Mouse (Mus musculus): ENCODE results near the gene Ccnt2. TPM values are rescaled to one million over a fixed set of nuclear protein-coding genes. Genes with fewer than 3 reads are reported as not detected.

The Ccnt2 gene
- polyA plus RNA-seq, 1 experiment from 2014 or later: 127 TPM

DNA sequence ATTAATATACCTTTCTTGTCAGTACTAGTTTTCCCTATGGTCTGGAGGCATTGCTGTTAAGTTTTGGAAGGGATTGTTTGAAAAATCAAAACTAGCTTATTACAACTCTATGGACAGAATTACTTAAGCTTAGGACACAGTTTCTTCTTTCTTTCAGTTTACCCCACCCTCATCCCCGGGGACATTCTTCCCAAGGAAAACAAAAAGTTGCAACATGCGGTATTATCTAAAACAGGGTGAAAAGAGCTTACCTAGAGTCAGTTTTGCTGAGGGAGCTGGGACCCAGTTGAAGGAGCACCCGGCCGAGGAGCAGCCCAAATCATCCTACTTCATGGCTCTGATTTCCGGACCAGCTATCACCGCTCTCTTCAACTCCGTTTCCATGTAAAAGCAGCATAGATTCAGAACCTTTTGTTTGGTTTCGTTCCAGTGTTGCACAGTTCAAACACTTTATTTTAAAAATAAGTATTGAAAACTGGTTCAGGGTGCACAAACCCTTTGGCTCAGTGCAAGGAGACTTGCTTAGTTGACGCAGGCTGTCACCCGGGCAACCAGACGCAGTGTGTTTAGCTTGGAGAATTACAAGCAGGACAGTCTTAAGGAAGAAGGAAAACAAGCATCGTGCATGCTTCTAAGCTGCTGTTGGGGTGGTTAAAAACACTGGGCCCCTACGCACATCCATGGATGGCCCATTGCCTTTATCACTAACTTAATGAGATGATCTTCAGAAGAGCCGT is 80.7 kb downstream of the Ccnt2 start, which contains the start of gene Map3k19:
Gene Map3k19, minus strand, starts transcription at position 546 of the 737 bp plus-strand sequence.
- H3K9ac ChIP-seq (replicated peaks; ENCODE audit: low read depth, low read length): no peak within 1 kb of the TSS
- H3K27me3 ChIP-seq (replicated peaks; ENCODE audit: control insufficient read depth, insufficient read depth, low read length): no peaks in the 10 kb centered on the region
- H3K9me3 ChIP-seq (ENCODE audit: control insufficient read depth, low read length): peaks cover 6% of the 10 kb centered on the region; the same call in 1 of the 2 replicates
- H3K36me3 ChIP-seq (ENCODE audit: control insufficient read depth, insufficient read depth): no peaks in the 10 kb centered on the region
- ATAC-seq: no peak
- H3K4me2 ChIP-seq (ENCODE audit: low read length): no peak within 1 kb of the TSS
- H3K4me1 ChIP-seq (replicated peaks; ENCODE audit: control insufficient read depth, insufficient read depth, low read length): no peaks in the 10 kb centered on the region
- H3K27ac ChIP-seq (ENCODE audit: low read length): no peak within 1 kb of the TSS
- 69% methylated on average over 14 of the region's 14 CpGs for WGBS
- H3K4me3 ChIP-seq (replicated peaks; ENCODE audit: low read length): no peak within 1 kb of the TSS

Other genes with a start within 250 kb of the Ccnt2 start
- gene Tmem163, start 94.6 kb upstream of the Ccnt2 start, polyA plus RNA-seq (2015; fragmentation: Nextera tagmentation; extraction: Ambion mirVana): 14.4 and 23.1 TPM in 2 replicates
- 0.11 TPM in 1 of 2 replicates, not detected in the other for gene Acmsd, start 44.8 kb upstream of the Ccnt2 start, polyA plus RNA-seq (2015; fragmentation: Nextera tagmentation; extraction: Ambion mirVana)
- gene Map3k19, start 80.9 kb downstream of the Ccnt2 start, polyA plus RNA-seq (2015; fragmentation: Nextera tagmentation; extraction: Ambion mirVana): 0.20 and 0.42 TPM in 2 replicates
- gene Rab3gap1, start 94.6 kb downstream of the Ccnt2 start, polyA plus RNA-seq (2015; fragmentation: Nextera tagmentation; extraction: Ambion mirVana): 18.6 and 21.2 TPM in 2 replicates

Measured in forebrain, embryonic 16.5 days (tissue).